Mouse (Mus musculus) heart, postnatal 0 days (tissue): ENCODE measurements at regions not wholly inside any gene's neighbourhood (a gene's known extent, or its start where the extent isn't known, plus 50 kb on each side); places are given as distances from the start of the nearest gene placed in this dataset.

ENCODE experiments used
- ATAC-seq: fragments of 200-750 bp; cut with Nextera tagmentation; 2 replicates; pipeline ENCODE4 v1.8.0; 2017; ENCODE audit warnings: low read depth, moderate number of reproducible peaks, moderate library complexity; ENCODE audit not compliant: insufficient read depth
- DNase-seq: peaks from one replicate; pipeline ENCODE4 v3.0.0-alpha.2; 2016; ENCODE audit warnings: low spot score
- H3K27ac ChIP-seq: fragments of 300-500 bp; sonication (generic); 2 replicates; pipeline ENCODE4 v1.5.1; 2014; ENCODE audit warnings: low read depth, mild to moderate bottlenecking
- H3K27me3 ChIP-seq: fragments of 300-500 bp; sonication (generic); 2 replicates; pipeline ENCODE4 v1.6.1; 2014; ENCODE audit warnings: low read length, mixed read lengths; ENCODE audit not compliant: control insufficient read depth, insufficient read depth
- H3K36me3 ChIP-seq: fragments of 300-500 bp; sonication (generic); replicated peaks from 2 replicates; pipeline ENCODE4 v1.6.1; 2014; ENCODE audit warnings: low read length, mixed read lengths; ENCODE audit not compliant: control insufficient read depth, insufficient read depth
- H3K4me1 ChIP-seq: fragments of 300-500 bp; sonication (generic); 2 replicates; pipeline ENCODE4 v1.6.1; 2014; ENCODE audit warnings: antibody characterized with exemption; ENCODE audit not compliant: control insufficient read depth, insufficient read depth
- H3K4me2 ChIP-seq: fragments of 300-500 bp; sonication (generic); 2 replicates; pipeline ENCODE4 v1.6.1; 2014; ENCODE audit warnings: low read depth, mild to moderate bottlenecking, low read length, moderate library complexity
- H3K4me3 ChIP-seq: fragments of 300-500 bp; sonication (generic); 2 replicates; pipeline ENCODE4 v1.5.1; 2014; ENCODE audit warnings: low read depth, low read length
- H3K9ac ChIP-seq: fragments of 300-500 bp; sonication (generic); replicated peaks from 2 replicates; pipeline ENCODE4 v1.6.1; 2014; ENCODE audit warnings: low read depth, low read length, mixed read lengths
- H3K9me3 ChIP-seq: fragments of 300-500 bp; sonication (generic); replicated peaks from 2 replicates; pipeline ENCODE4 v1.6.1; 2016; ENCODE audit warnings: low read length; ENCODE audit not compliant: control insufficient read depth
- CTCF ChIP-seq: IDR thresholded peaks from 2 replicates; pipeline ENCODE4 v1.5.1; 2016; ENCODE audit warnings: antibody characterized with exemption, control low read depth, low read depth
- EP300 ChIP-seq: IDR thresholded peaks from 2 replicates; pipeline ENCODE4 v1.6.1; 2016; ENCODE audit warnings: antibody characterized with exemption, low read depth
- WGBS: fragments of 180-500 bp; shearing (Covaris S2); extraction: QIAGEN DNeasy Blood & Tissue Kit; methylation state at CpG from one replicate; pipeline ENCODE4 v1.1.7; 2014; 5-methylcytosine and 5-hydroxymethylcytosine counted together

DNA sequence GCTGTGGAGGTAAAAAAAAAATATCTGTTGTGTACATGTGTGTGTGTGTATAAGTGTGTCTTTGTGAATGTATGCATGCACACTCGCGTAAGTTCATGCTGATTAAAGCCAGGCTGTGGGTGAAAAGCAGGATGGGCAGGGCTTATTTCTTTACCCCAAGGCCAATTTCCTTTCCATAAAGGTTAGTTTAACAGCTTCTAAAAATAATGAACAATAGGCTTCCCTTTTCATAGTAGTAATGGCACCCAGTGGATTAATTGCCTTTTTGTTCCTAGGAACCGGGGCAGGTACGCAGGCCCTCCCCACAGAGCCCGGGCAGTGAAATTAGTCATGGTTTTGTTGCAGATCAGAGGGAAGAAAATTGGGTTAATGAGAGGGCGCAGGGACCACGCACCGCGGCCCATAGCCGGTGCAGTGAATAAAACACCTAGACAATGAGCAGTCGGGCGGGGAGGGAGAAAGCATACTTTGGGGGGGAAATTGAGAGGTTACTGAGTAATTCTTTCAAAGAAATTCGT is 110.1 kb upstream of the Nmur2 start:
- WGBS: 79% methylated on average over 13 of the region's 13 CpGs
- no peak overlapping the region for H3K9ac ChIP-seq
- H3K4me3 ChIP-seq: no peak overlapping the region
- TF ChIP-seq EP300 (no peak), CTCF (no peak)
- no peak overlapping the region for H3K4me2 ChIP-seq
- DNase-seq: no peak
- H3K4me1 ChIP-seq: no peaks in the 10 kb centered on the region
- no peak overlapping the region for H3K27ac ChIP-seq
- no peaks in the 10 kb centered on the region for H3K9me3 ChIP-seq
- no peaks in the 10 kb centered on the region for H3K36me3 ChIP-seq
- H3K27me3 ChIP-seq: no peaks in the 10 kb centered on the region
- ATAC-seq: no peak

DNA sequence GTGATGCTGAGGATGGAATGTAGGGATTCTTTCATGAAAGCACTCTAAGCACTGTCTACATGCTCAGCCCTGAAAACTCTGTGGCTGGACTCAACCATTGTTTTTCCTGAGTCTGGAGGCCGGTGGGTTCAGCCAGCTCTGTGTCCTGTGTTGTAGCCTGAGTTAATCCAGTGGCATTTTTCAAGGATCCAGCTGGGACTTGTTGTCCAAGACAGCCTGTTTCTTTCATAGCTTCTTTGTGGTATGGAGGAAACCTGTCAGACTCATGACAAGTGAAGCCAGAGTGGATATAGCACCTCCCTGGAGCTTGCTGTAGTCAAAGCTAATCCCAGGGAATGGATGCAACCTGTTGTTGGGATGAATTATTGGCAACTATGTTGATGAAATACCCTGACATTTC is 108.9 kb upstream of the Nmur2 start:
- Histone ChIP-seq H3K36me3 (no peaks in the 10 kb centered on the region), H3K27ac (no peak overlapping the region), H3K9me3 (no peaks in the 10 kb centered on the region), H3K9ac (no peak overlapping the region), H3K27me3 (no peaks in the 10 kb centered on the region), H3K4me1 (no peaks in the 10 kb centered on the region), H3K4me2 (no peak overlapping the region), H3K4me3 (no peak overlapping the region)
- TF ChIP-seq EP300 (no peak), CTCF (no peak)
- no peak for DNase-seq
- no peak for ATAC-seq
- whole genome bisulfite sequencing: 37% methylated on average over 1 of the region's 1 CpGs

DNA sequence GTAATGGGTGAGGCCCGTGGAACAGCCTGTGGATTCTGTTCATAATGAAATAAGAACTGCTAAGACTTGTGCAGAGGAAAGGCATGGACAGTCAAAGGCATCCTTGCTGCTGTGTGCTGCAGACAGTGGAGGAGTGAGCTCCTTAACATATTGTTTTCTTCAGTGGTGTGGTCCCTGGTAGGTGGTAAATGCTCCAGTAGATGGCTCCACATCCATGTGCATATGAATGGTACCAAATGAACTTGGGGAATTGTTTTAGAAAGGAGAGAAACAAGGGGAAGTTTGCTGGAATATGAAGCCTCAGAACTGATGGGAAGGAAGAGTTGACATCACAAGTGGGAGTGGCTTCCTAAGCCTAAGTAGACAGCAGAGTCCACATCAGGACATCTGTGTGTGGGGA is 108.1 kb upstream of the Nmur2 start:
- Histone ChIP-seq H3K4me2 (no peak overlapping the region), H3K9ac (no peak overlapping the region), H3K4me3 (no peak overlapping the region), H3K9me3 (no peaks in the 10 kb centered on the region), H3K4me1 (no peaks in the 10 kb centered on the region), H3K27me3 (no peaks in the 10 kb centered on the region), H3K36me3 (no peaks in the 10 kb centered on the region), H3K27ac (no peak overlapping the region)
- peak; percentile 5 for DNase-seq
- 58% methylated on average over 1 of the region's 1 CpGs for WGBS
- TF ChIP-seq CTCF (peak; percentile 38; the same call in 1 of the 2 replicates), EP300 (no peak)
- no peak; the same call in 1 of the 2 replicates for ATAC-seq

DNA sequence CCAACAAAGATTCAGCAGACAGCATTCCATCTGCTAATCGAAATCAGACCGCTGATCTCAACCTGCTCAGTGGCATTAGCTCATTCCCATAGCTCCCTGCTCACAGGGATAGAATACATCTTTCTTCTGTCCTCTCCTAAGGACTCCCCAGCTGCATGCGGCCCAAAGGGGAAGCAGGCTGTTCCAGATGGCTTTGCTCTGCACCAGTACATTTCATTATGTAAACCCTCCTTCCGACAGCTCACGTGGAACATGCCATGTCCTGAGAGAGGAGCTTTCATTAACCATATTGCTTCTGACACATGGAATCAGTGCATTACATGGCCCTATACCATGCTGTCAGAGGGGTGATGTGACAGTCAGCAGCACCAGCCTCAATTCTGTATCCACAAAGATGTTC is 105.9 kb upstream of the Nmur2 start:
- DNase-seq (no peak), ATAC-seq (no peak)
- WGBS: 71% methylated on average over 5 of the region's 5 CpGs
- no peaks in the 10 kb centered on the region for H3K36me3 ChIP-seq
- no peak overlapping the region for H3K27ac ChIP-seq
- no peaks in the 10 kb centered on the region for H3K27me3 ChIP-seq
- no peak overlapping the region for H3K4me2 ChIP-seq
- H3K9ac ChIP-seq: no peak overlapping the region
- no peaks in the 10 kb centered on the region for H3K4me1 ChIP-seq
- H3K4me3 ChIP-seq: no peak overlapping the region
- H3K9me3 ChIP-seq: no peaks in the 10 kb centered on the region
- TF ChIP-seq CTCF (no peak), EP300 (no peak)

DNA sequence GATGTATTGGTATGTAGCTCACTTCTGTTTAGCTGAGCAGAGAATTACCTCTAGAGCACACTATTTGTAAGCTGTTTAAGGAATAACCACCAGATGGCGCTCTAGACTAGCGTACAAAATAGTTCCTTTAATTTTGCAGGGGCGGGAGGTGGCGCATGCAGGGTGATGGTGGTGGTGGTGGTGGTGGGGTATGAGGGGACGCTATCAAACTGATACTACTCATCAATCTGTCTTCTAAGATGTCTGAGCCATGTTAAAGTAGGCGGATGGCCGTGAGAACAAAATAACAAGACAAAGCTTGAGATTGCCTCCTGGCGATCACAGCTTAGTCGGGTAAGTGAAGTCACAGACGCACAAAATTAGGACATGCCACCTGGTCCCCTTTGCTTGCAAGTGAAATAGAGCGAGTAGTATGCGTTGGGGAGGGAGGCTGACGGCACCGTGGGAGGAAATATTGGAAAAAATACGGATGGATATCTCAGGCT is 90.6 kb upstream of the Nmur2 start:
- ATAC-seq: no peak
- no peaks in the 10 kb centered on the region for H3K36me3 ChIP-seq
- no peaks in the 10 kb centered on the region for H3K9me3 ChIP-seq
- H3K4me1 ChIP-seq: no peaks in the 10 kb centered on the region
- H3K4me2 ChIP-seq: no peak overlapping the region
- H3K27ac ChIP-seq: no peak overlapping the region
- no peaks in the 10 kb centered on the region for H3K27me3 ChIP-seq
- no peak overlapping the region for H3K9ac ChIP-seq
- DNase-seq: peak; percentile 51
- TF ChIP-seq CTCF (peak; percentile 84), EP300 (no peak)
- no peak overlapping the region for H3K4me3 ChIP-seq
- WGBS: 26% methylated on average over 15 of the region's 15 CpGs

DNA sequence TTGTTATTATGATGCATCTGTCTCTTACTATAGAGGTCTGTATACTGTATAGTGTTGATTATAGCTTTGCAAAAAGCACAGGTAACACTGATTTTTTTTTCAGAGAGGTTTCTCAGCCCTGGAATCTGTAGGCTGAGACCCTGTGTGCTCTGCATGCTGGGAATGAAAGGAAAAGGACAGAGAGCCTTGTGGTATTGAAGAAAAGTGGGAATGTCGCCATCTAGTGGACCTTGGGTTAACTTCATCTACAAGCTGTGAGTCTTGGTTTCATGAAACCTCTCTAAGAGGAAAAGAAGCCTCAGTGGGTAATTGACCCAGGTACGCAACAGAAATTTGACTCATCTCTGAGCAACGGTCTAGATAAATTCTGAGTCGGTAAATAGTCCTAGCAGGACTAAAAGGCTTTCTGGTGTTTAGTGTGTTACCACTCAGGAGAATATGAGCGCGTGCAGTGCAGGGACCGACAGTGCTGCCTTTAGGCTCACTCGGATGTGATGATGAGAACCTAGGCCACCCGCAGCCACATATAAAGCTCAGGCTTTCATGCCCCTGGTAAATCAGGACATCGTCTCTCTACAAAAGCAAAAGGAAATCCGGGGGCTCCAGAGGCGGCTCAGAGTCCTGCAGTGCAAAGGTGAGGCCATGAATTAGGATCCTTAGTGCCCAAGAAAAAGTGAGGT is 75.9 kb upstream of the Nmur2 start:
- Histone ChIP-seq H3K4me1 (no peaks in the 10 kb centered on the region), H3K9me3 (no peaks in the 10 kb centered on the region), H3K9ac (no peak overlapping the region), H3K27me3 (no peaks in the 10 kb centered on the region), H3K36me3 (no peaks in the 10 kb centered on the region), H3K27ac (no peak overlapping the region), H3K4me2 (no peak overlapping the region), H3K4me3 (no peak overlapping the region)
- peak; percentile 46 for DNase-seq
- WGBS: 39% methylated on average over 12 of the region's 12 CpGs
- TF ChIP-seq EP300 (no peak), CTCF (peak; percentile 58)
- no peak for ATAC-seq
